Mouse (Mus musculus): ENCODE results near the gene Oxa1l. TPM values are rescaled to one million over a fixed set of nuclear protein-coding genes. Genes with fewer than 3 reads are reported as not detected.

Oxa1l gene
- polyA plus RNA-seq, 1 experiment from 2014 or later, result 47.3 TPM

GRCm38 (mm10) chr14:54377166-54377565 is 16.5 kb downstream of the Oxa1l start:
- no peak overlapping the region for H3K4me3 ChIP-seq (replicated peaks)
- no peaks in the 10 kb centered on the region for H3K27me3 ChIP-seq
- 90% methylated on average over 6 of the region's 6 CpGs for WGBS
- H3K27ac ChIP-seq, result no peak overlapping the region
- H3K36me3 ChIP-seq, result no peaks in the 10 kb centered on the region
- ATAC-seq, result no peak
- no peak overlapping the region for H3K9ac ChIP-seq (replicated peaks)
- no peaks in the 10 kb centered on the region for H3K4me1 ChIP-seq (replicated peaks)
- no peaks in the 10 kb centered on the region for H3K9me3 ChIP-seq
- H3K4me2 ChIP-seq (replicated peaks), result no peak overlapping the region

- WGBS, result 86% methylated on average over 13 of the region's 13 CpGs
- H3K9me3 ChIP-seq, result no peaks in the 10 kb centered on the region
Measured at GRCm38 (mm10) chr14:54379571-54379970, 18.9 kb downstream of the Oxa1l start.

GRCm38 (mm10) chr14:54380616-54381015 is 20.0 kb downstream of the Oxa1l start:
- no peak for ATAC-seq

More at GRCm38 (mm10) chr14:54379571-54379970, 18.9 kb downstream of the Oxa1l start:
- ATAC-seq, result no peak
- Histone ChIP-seq H3K36me3 (no peaks in the 10 kb centered on the region), H3K4me2 (replicated peaks) (no peak overlapping the region), H3K4me3 (replicated peaks) (no peak overlapping the region), H3K9ac (replicated peaks) (no peak overlapping the region), H3K4me1 (replicated peaks) (no peaks in the 10 kb centered on the region), H3K27me3 (no peaks in the 10 kb centered on the region), H3K27ac (no peak overlapping the region)

GRCm38 (mm10) chr14:54381816-54382215 is 21.2 kb downstream of the Oxa1l start:
- H3K9ac ChIP-seq (replicated peaks), result no peak overlapping the region
- no peak overlapping the region for H3K4me2 ChIP-seq (replicated peaks)
- ATAC-seq, result no peak
- no peaks in the 10 kb centered on the region for H3K27me3 ChIP-seq
- H3K4me3 ChIP-seq (replicated peaks), result no peak overlapping the region
- H3K27ac ChIP-seq, result no peak overlapping the region
- H3K4me1 ChIP-seq (replicated peaks), result no peaks in the 10 kb centered on the region
- WGBS, result 85% methylated on average over 10 of the region's 10 CpGs
- H3K36me3 ChIP-seq, result no peaks in the 10 kb centered on the region
- no peaks in the 10 kb centered on the region for H3K9me3 ChIP-seq

More at GRCm38 (mm10) chr14:54380616-54381015, 20.0 kb downstream of the Oxa1l start:
- no peak overlapping the region for H3K9ac ChIP-seq (replicated peaks)
- H3K27ac ChIP-seq, result no peak overlapping the region
- no peak overlapping the region for H3K4me3 ChIP-seq (replicated peaks)
- 76% methylated on average over 4 of the region's 4 CpGs for WGBS
- H3K27me3 ChIP-seq, result no peaks in the 10 kb centered on the region
- no peaks in the 10 kb centered on the region for H3K36me3 ChIP-seq
- H3K4me2 ChIP-seq (replicated peaks), result no peak overlapping the region
- no peaks in the 10 kb centered on the region for H3K9me3 ChIP-seq
- H3K4me1 ChIP-seq (replicated peaks), result no peaks in the 10 kb centered on the region

GRCm38 (mm10) chr14:54382641-54383040 is 22.0 kb downstream of the Oxa1l start:
- no peak for ATAC-seq
- Histone ChIP-seq H3K4me3 (replicated peaks) (no peak overlapping the region), H3K4me1 (replicated peaks) (no peaks in the 10 kb centered on the region), H3K27ac (no peak overlapping the region), H3K36me3 (no peaks in the 10 kb centered on the region), H3K9me3 (no peaks in the 10 kb centered on the region), H3K4me2 (replicated peaks) (no peak overlapping the region), H3K27me3 (no peaks in the 10 kb centered on the region), H3K9ac (replicated peaks) (no peak overlapping the region)
- 57% methylated on average over 9 of the region's 9 CpGs for WGBS

GRCm38 (mm10) chr14:54383355-54383771 is 22.7 kb downstream of the Oxa1l start:
- no peaks in the 10 kb centered on the region for H3K4me1 ChIP-seq (replicated peaks)
- 68% methylated on average over 4 of the region's 4 CpGs for WGBS
- no peak overlapping the region for H3K27ac ChIP-seq
- no peaks in the 10 kb centered on the region for H3K9me3 ChIP-seq
- H3K9ac ChIP-seq (replicated peaks), result no peak overlapping the region
- no peak overlapping the region for H3K4me2 ChIP-seq (replicated peaks)
- no peaks in the 10 kb centered on the region for H3K27me3 ChIP-seq
- H3K36me3 ChIP-seq, result no peaks in the 10 kb centered on the region
- H3K4me3 ChIP-seq (replicated peaks), result no peak overlapping the region
- ATAC-seq, result no peak

- Histone ChIP-seq H3K36me3 (no peaks in the 10 kb centered on the region), H3K9ac (replicated peaks) (no peak overlapping the region), H3K27ac (no peak overlapping the region), H3K27me3 (no peaks in the 10 kb centered on the region), H3K4me2 (replicated peaks) (no peak overlapping the region), H3K4me1 (replicated peaks) (no peaks in the 10 kb centered on the region), H3K4me3 (replicated peaks) (no peak overlapping the region), H3K9me3 (no peaks in the 10 kb centered on the region)
- 96% methylated on average over 8 of the region's 8 CpGs for WGBS
- no peak for ATAC-seq
Measured at GRCm38 (mm10) chr14:54384396-54384795, 23.8 kb downstream of the Oxa1l start.

- no peaks in the 10 kb centered on the region for H3K4me1 ChIP-seq (replicated peaks)
- 91% methylated on average over 7 of the region's 7 CpGs for WGBS
- no peaks in the 10 kb centered on the region for H3K36me3 ChIP-seq
Measured at GRCm38 (mm10) chr14:54385968-54386618, 25.5 kb downstream of the Oxa1l start.

GRCm38 (mm10) chr14:54387546-54387945 is 26.9 kb downstream of the Oxa1l start:
- Histone ChIP-seq H3K9ac (replicated peaks) (no peak overlapping the region), H3K4me1 (replicated peaks) (no peaks in the 10 kb centered on the region), H3K36me3 (no peaks in the 10 kb centered on the region), H3K27me3 (no peaks in the 10 kb centered on the region), H3K4me3 (replicated peaks) (no peak overlapping the region), H3K4me2 (replicated peaks) (no peak overlapping the region), H3K27ac (no peak overlapping the region), H3K9me3 (no peaks in the 10 kb centered on the region)
- WGBS, result 84% methylated on average over 6 of the region's 6 CpGs
- no peak for ATAC-seq

More at GRCm38 (mm10) chr14:54385968-54386618, 25.5 kb downstream of the Oxa1l start:
- Histone ChIP-seq H3K4me3 (replicated peaks) (no peak overlapping the region), H3K9ac (replicated peaks) (no peak overlapping the region), H3K27ac (no peak overlapping the region), H3K9me3 (no peaks in the 10 kb centered on the region), H3K4me2 (replicated peaks) (no peak overlapping the region), H3K27me3 (no peaks in the 10 kb centered on the region)
- no peak for ATAC-seq

GRCm38 (mm10) chr14:54390843-54391242 is 30.2 kb downstream of the Oxa1l start:
- no peaks in the 10 kb centered on the region for H3K36me3 ChIP-seq
- no peak overlapping the region for H3K4me2 ChIP-seq (replicated peaks)
- H3K4me3 ChIP-seq (replicated peaks), result no peak overlapping the region
- no peak overlapping the region for H3K27ac ChIP-seq
- no peak for ATAC-seq
- no peak overlapping the region for H3K9ac ChIP-seq (replicated peaks)
- H3K9me3 ChIP-seq, result no peaks in the 10 kb centered on the region
- WGBS, result 76% methylated on average over 6 of the region's 6 CpGs
- H3K27me3 ChIP-seq, result no peaks in the 10 kb centered on the region
- no peaks in the 10 kb centered on the region for H3K4me1 ChIP-seq (replicated peaks)

GRCm38 (mm10) chr14:54393794-54394193 is 33.2 kb downstream of the Oxa1l start:
- H3K9me3 ChIP-seq, result no peaks in the 10 kb centered on the region
- WGBS, result 81% methylated on average over 3 of the region's 3 CpGs
- H3K4me3 ChIP-seq (replicated peaks), result no peak overlapping the region
- H3K4me2 ChIP-seq (replicated peaks), result no peak overlapping the region
- no peaks in the 10 kb centered on the region for H3K4me1 ChIP-seq (replicated peaks)
- no peaks in the 10 kb centered on the region for H3K36me3 ChIP-seq
- H3K9ac ChIP-seq (replicated peaks), result no peak overlapping the region
- no peak overlapping the region for H3K27ac ChIP-seq
- H3K27me3 ChIP-seq, result no peaks in the 10 kb centered on the region
- ATAC-seq, result no peak

- no peaks in the 10 kb centered on the region for H3K9me3 ChIP-seq
- ATAC-seq, result no peak
Measured at GRCm38 (mm10) chr14:54394309-54394708, 33.7 kb downstream of the Oxa1l start.

GRCm38 (mm10) chr14:54396685-54397084 is 36.1 kb downstream of the Oxa1l start:
- Histone ChIP-seq H3K36me3 (no peaks in the 10 kb centered on the region), H3K9me3 (no peaks in the 10 kb centered on the region), H3K4me1 (replicated peaks) (no peaks in the 10 kb centered on the region), H3K9ac (replicated peaks) (no peak overlapping the region), H3K4me3 (replicated peaks) (no peak overlapping the region), H3K27ac (no peak overlapping the region), H3K27me3 (no peaks in the 10 kb centered on the region), H3K4me2 (replicated peaks) (no peak overlapping the region)
- no peak for ATAC-seq
- 94% methylated on average over 7 of the region's 7 CpGs for WGBS

More at GRCm38 (mm10) chr14:54394309-54394708, 33.7 kb downstream of the Oxa1l start:
- H3K4me1 ChIP-seq (replicated peaks), result no peaks in the 10 kb centered on the region
- H3K9ac ChIP-seq (replicated peaks), result no peak overlapping the region
- no peak overlapping the region for H3K4me2 ChIP-seq (replicated peaks)
- no peaks in the 10 kb centered on the region for H3K27me3 ChIP-seq
- no peak overlapping the region for H3K27ac ChIP-seq
- H3K36me3 ChIP-seq, result no peaks in the 10 kb centered on the region
- no peak overlapping the region for H3K4me3 ChIP-seq (replicated peaks)
